Mouse (Mus musculus) midbrain, postnatal 0 days (tissue): ENCODE measurements around the gene Tpsab1. TPM values are rescaled to one million over a fixed set of nuclear protein-coding genes. Genes with fewer than 3 reads are reported as not detected.

ENCODE experiments used
- ATAC-seq: fragments of 200-750 bp; cut with Nextera tagmentation; 2 replicates; pipeline ENCODE4 v1.8.0; 2017; ENCODE audit warnings: moderate number of reproducible peaks, mild to moderate bottlenecking, moderate TSS enrichment, moderate library complexity; ENCODE audit not compliant: low FRiP score
- DNase-seq: peaks from one replicate; pipeline ENCODE4 v3.0.0-alpha.2; 2015; ENCODE audit warnings: low spot score
- H3K27ac ChIP-seq: fragments of 300-500 bp; sonication (generic); 2 replicates; pipeline ENCODE4 v1.5.1; 2014; ENCODE audit warnings: low read depth, mild to moderate bottlenecking, low read length, mixed read lengths
- H3K27me3 ChIP-seq: fragments of 300-500 bp; sonication (generic); 2 replicates; pipeline ENCODE4 v1.6.1; 2014; ENCODE audit warnings: low read length, control low read depth, mixed read lengths; ENCODE audit not compliant: insufficient read depth
- H3K36me3 ChIP-seq: fragments of 300-500 bp; sonication (generic); 2 replicates; pipeline ENCODE4 v1.6.1; 2014; ENCODE audit warnings: low read length, control low read depth, mixed read lengths; ENCODE audit not compliant: insufficient read depth
- H3K4me1 ChIP-seq: fragments of 300-500 bp; sonication (generic); 2 replicates; pipeline ENCODE4 v1.6.1; 2014; ENCODE audit warnings: mild to moderate bottlenecking, control low read depth, antibody characterized with exemption, low read length, mixed read lengths; ENCODE audit not compliant: insufficient read depth
- H3K4me2 ChIP-seq: fragments of 300-500 bp; sonication (generic); 2 replicates; pipeline ENCODE4 v1.6.1; 2014; ENCODE audit warnings: low read depth, mild to moderate bottlenecking, low read length, mixed read lengths; ENCODE audit not compliant: poor library complexity, severe bottlenecking
- H3K4me3 ChIP-seq: fragments of 300-500 bp; sonication (generic); 2 replicates; pipeline ENCODE4 v1.5.1; 2014; ENCODE audit warnings: low read depth, mild to moderate bottlenecking, low read length, moderate library complexity
- H3K9ac ChIP-seq: fragments of 300-500 bp; sonication (generic); replicated peaks from 2 replicates; pipeline ENCODE4 v1.6.1; 2014; ENCODE audit warnings: mild to moderate bottlenecking, low read length, moderate library complexity, mixed read lengths; ENCODE audit not compliant: poor library complexity, severe bottlenecking
- H3K9me3 ChIP-seq: fragments of 300-500 bp; sonication (generic); 2 replicates; pipeline ENCODE4 v1.6.1; 2016; ENCODE audit warnings: low read length, control low read depth
- CTCF ChIP-seq: IDR thresholded peaks from 2 replicates; pipeline ENCODE4 v1.5.1; 2016; ENCODE audit warnings: antibody characterized with exemption, mild to moderate bottlenecking
- WGBS: fragments of 180-500 bp; shearing (Covaris S2); extraction: QIAGEN DNeasy Blood & Tissue Kit; methylation state at CpG from one replicate; pipeline ENCODE4 v1.1.7; 2014; 5-methylcytosine and 5-hydroxymethylcytosine counted together
- polyA plus RNA-seq: library from polyadenylated mRNA; unstranded; fragments of >200 nt; fragmentation: Nextera tagmentation; extraction: Ambion mirVana; gene quantifications from 2 replicates; pipeline ENCODE4 v1.2.1, GENCODE M21; 2015
- total RNA-seq: library from RNA; depleted of rRNA; stranded (reverse); fragments of >200 nt; gene quantifications from 2 replicates; pipeline ENCODE4 v1.2.3, GENCODE M21; 2014

Gene Tpsab1
- total and polyA plus RNA-seq, 2 experiments from 2014 or later = not detected

GRCm38 (mm10) chr17:25363726-25364125 is 18.4 kb upstream of the Tpsab1 start:
- H3K27ac ChIP-seq = no peak overlapping the region
- H3K4me1 ChIP-seq = no peaks in the 10 kb centered on the region
- H3K27me3 ChIP-seq = no peaks in the 10 kb centered on the region
- WGBS = 0% methylated on average over 1 of the region's 1 CpGs
- H3K4me2 ChIP-seq = no peak overlapping the region
- ATAC-seq (no peak), DNase-seq (peak; percentile 4)
- no peaks in the 10 kb centered on the region for H3K9me3 ChIP-seq
- no peak overlapping the region for H3K9ac ChIP-seq
- TF ChIP-seq CTCF = peak; percentile 73
- H3K4me3 ChIP-seq = no peak overlapping the region
- H3K36me3 ChIP-seq = no peaks in the 10 kb centered on the region

DNA sequence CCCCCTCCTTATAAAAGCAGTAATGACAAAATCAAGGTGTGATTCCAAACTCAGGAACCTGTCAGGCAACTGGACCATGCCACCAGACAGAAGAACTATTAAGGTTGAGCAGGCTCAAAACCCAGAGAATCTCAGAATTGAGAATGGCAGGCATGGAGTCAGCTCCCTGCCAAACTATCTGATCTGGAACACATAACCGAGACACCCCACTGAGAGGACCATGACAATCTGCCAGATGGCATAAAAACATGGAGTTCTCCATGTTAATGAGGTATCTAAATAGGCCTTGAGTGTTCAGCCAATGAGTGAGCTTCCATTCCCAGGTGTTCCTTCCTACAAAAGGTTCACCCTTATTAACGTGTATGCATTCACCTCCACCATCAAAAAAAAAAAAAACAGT is 15.9 kb upstream of the Tpsab1 start:
- Histone ChIP-seq H3K4me1 (no peaks in the 10 kb centered on the region), H3K4me2 (no peak overlapping the region), H3K4me3 (no peak overlapping the region), H3K9me3 (no peaks in the 10 kb centered on the region), H3K9ac (no peak overlapping the region), H3K27me3 (no peaks in the 10 kb centered on the region), H3K36me3 (no peaks in the 10 kb centered on the region), H3K27ac (no peak overlapping the region)
- ATAC-seq = no peak
- 65% methylated on average over 2 of the region's 2 CpGs for WGBS
- no peak for DNase-seq
- TF ChIP-seq CTCF = no peak

- no peaks in the 10 kb centered on the region for H3K4me1 ChIP-seq
- H3K27me3 ChIP-seq = no peaks in the 10 kb centered on the region
- ATAC-seq (no peak), DNase-seq (no peak)
- H3K9me3 ChIP-seq = no peaks in the 10 kb centered on the region
- no peak for TF ChIP-seq CTCF
- no peak overlapping the region for H3K4me3 ChIP-seq
- H3K36me3 ChIP-seq = no peaks in the 10 kb centered on the region
- H3K4me2 ChIP-seq = no peak overlapping the region
- no peak overlapping the region for H3K27ac ChIP-seq
- no peak overlapping the region for H3K9ac ChIP-seq
- WGBS = 68% methylated on average over 3 of the region's 3 CpGs
These were observed 3.9 kb downstream of the Tpsab1 start for GRCm38 (mm10) chr17:25341490-25341889.

GRCm38 (mm10) chr17:25340003-25340402 is 5.4 kb downstream of the Tpsab1 start:
- no peak overlapping the region for H3K9ac ChIP-seq
- no peak overlapping the region for H3K4me3 ChIP-seq
- H3K27ac ChIP-seq = no peak overlapping the region
- ATAC-seq = no peak
- H3K27me3 ChIP-seq = no peaks in the 10 kb centered on the region
- no peak overlapping the region for H3K4me2 ChIP-seq
- DNase-seq = no peak
- H3K4me1 ChIP-seq = no peaks in the 10 kb centered on the region
- 89% methylated on average over 6 of the region's 6 CpGs for WGBS
- no peaks in the 10 kb centered on the region for H3K9me3 ChIP-seq
- H3K36me3 ChIP-seq = no peaks in the 10 kb centered on the region
- TF ChIP-seq CTCF = no peak

GRCm38 (mm10) chr17:25338218-25338617 is 7.1 kb downstream of the Tpsab1 start:
- no peak for DNase-seq

GRCm38 (mm10) chr17:25333943-25334342 is 11.4 kb downstream of the Tpsab1 start:
- no peak overlapping the region; the same call in 1 of the 2 replicates for H3K9ac ChIP-seq
- peak; percentile 52; the same call in 1 of the 2 replicates for ATAC-seq
- H3K4me1 ChIP-seq = no peaks in the 10 kb centered on the region
- DNase-seq = peak; percentile 81
- 2% methylated on average over 8 of the region's 8 CpGs for WGBS
- no peak overlapping the region for H3K4me3 ChIP-seq
- no peaks in the 10 kb centered on the region for H3K36me3 ChIP-seq
- H3K27ac ChIP-seq = no peak overlapping the region
- 0 out of 2 replicates have a peak, but pooled peaks cover 6% of the 10 kb centered on the region for H3K27me3 ChIP-seq
- no peak overlapping the region for H3K4me2 ChIP-seq
- peak; percentile 99 for TF ChIP-seq CTCF
- H3K9me3 ChIP-seq = no peaks in the 10 kb centered on the region

More at GRCm38 (mm10) chr17:25338218-25338617, 7.1 kb downstream of the Tpsab1 start:
- Histone ChIP-seq H3K36me3 (no peaks in the 10 kb centered on the region), H3K27me3 (no peaks in the 10 kb centered on the region), H3K27ac (no peak overlapping the region), H3K9ac (no peak overlapping the region), H3K4me2 (no peak overlapping the region), H3K4me1 (no peaks in the 10 kb centered on the region), H3K9me3 (no peaks in the 10 kb centered on the region), H3K4me3 (no peak overlapping the region)
- no peak for ATAC-seq
- TF ChIP-seq CTCF = no peak
- WGBS = 83% methylated on average over 4 of the region's 4 CpGs
